Mouse (Mus musculus) left cerebral cortex, postnatal 4 days (tissue): ENCODE measurements around the gene Nf2. TPM values are rescaled to one million over a fixed set of nuclear protein-coding genes. Genes with fewer than 3 reads are reported as not detected.
A peak's percentile ranks its signal among the peaks of the same experiment; 100 is the strongest.

Experiments used
- DNase-seq: peaks from one replicate; pipeline ENCODE4 v3.0.0-alpha.2; 2022
- intact Hi-C: fragments of 180-260 bp; cut with DNase I; formaldehyde crosslinking; loops from one replicate; pipeline ENCODE4 v1.15.1; 2025
- total RNA-seq, 2 experiments: library from RNA; stranded (reverse); gene quantifications; 2 replicates each; pipeline ENCODE4 v1.2.3; 2021

Gene Nf2
- 100 to 1,000 TPM; 155 to 162 TPM for total RNA-seq

DNA sequence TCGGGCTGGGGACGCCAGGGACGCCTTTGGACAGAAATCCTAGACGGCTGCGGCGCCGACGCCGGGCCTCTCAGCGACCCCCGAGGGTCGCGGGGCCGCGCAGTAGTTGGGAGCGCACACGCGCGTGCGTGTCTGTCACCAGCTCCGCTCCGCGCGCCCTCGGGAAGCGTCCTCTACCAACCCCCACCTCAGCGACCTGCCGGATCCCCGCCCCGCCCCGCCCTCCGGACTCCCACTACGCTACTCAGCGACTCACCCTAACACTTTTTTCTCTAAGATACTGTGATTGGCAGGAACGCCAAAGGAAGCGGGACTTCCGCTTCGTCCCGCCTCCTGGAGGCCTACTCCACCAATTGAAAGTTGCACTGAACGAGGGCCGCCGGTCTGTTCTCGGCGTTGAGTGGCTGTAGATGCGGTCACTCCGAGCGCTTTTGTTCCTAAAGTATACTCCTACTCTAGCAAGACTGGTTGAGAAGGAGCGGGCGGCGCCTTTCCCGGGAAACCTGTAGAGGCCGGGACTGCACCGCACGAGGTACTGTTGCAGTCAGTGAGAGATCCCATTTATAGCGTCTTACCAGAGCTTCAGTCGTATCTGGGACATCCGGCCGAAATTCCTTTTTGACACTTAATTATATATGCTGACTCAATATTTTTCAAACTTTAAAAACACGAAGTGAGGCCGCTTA is at the start of gene Nf2:
TSS of gene Nf2 (minus strand) at position 279 of the 686 bp plus-strand sequence.
- intact Hi-C loops, result no loop called here
- DNase-seq, result peak; percentile 97

DNA sequence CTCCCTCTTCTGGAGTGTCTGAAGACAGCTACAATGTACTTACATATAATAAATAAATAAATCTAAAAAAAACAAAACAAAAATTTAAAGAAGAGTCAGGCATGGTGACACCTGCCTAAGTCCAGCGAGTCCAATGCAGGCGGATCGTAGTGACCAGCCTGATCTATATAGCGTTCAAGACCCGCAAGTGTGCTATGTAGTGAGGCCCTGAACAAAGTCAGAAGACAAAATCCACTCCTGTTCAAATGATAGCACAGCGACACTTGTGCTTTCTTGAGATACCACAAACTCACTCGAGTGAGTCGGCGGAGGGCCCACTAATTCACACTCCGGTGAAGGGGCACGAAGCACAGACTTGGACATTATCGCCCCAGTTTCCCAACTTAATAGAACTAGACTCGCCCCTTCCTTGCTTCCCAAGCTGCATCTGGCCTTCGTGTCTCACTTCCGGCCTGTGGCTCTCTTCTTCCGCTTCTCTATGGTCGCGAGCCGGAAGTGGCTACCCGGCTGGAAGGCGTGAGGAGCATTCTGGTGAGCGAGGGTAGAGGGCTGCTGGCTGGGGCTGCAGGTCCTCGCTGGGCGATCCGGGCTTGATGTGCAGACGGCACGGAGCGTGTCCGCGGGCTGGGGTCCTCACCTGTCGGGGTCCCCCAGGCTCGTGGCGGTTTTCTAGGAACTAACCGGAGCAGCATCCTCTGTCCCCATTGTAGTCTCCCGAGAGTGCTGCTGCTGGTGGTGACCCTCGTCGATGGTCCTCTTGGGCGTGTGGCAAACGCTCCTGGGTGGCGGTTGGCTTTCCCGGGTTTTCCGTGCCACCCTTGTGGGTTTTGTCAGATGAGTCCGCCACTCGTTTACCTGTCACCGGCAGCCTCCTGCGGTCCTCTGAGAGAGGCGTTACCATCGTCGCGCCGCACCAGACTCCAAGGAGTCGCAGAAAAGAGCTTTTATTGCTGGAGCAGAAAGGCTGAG is 45.8 kb upstream of the Nf2 start, which contains the start of gene Thoc5:
TSS of gene Thoc5 (plus strand) at position 473 of the 969 bp plus-strand sequence.
- intact Hi-C loops, result no loop called here
- peak; percentile 79 for DNase-seq

DNA sequence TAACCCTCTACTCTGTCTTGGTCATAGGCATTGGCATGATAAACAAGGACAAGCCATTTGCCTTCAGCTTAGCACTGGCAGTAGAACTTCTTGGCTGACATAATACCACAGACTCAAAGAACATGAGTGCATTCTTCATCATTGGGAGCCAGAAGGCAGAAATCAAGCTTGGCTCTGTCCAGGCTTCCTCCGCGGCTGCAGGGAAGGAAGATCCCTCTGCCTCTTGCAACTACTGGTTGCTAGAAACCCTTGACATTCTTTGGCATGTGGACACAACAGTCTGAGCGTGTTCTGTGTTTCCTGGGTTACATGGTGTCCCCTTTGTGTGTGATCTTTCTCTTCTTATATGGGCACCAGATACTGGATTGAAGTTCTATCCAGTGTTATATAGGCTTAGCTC is 37.7 kb upstream of the Nf2 start:
- intact Hi-C loops, result no loop called here
- DNase-seq, result no peak

DNA sequence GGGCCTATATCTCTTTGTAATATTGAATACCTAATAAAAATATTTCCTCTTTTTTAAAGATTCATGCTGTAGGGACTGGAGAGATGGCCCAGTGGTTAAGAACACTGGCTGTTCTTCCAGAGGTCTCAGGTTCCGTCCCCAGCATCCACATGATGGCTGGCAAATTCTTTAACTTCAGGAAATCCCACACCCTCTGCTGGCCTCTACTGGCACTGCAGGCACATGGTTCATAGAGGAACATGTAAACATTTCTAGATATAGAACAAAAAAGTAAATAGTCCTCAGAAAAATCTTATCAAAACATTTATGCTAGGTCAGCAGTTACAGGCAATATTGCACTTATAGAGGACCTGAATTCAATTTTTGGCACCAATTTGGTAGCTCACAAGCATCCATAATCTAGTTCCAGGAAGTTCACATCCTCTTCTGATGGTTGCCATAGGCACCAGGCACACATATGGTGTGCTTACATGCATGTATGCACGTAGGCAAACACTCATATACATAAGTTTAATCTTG is 36.1 kb upstream of the Nf2 start:
- intact Hi-C loops, result no loop called here
- peak; percentile 58 for DNase-seq

DNA sequence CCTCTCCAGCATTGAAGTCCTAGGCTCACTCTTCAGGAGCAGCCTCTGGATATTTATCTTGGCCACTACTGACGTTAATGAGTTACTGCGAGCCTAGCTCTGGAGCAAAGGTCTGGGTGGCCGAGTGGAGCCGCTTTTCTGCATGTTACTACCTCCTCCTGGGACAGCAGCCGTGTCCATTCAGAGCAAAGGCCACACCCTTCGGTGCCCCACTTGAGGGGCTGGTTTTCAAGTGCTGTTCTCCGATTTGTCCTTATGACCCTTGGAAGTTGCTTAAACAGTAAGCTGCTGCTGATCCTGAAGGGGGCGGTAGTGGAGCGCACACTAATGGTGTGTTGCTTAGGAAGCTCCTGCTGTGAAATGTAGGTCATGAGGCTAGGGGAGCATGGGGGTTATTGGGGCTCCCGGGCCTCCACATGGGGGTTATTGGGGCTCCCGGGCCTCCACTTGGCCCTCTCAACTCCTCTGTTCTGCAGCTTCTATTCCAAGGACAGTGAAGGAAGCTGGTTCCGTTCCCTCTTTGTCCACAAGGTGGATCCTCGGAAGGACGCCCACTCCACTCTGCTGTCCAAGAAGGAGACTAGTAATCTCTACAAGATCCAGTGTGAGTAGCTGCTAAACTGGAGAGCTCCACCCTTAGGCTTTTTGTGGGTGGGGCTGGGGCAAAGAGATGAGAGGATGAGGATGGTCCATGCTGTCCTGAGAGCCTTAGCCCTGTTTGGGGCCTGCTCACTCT is 33.7 kb upstream of the Nf2 start:
- no peak for DNase-seq
- intact Hi-C loops, result no loop called here

DNA sequence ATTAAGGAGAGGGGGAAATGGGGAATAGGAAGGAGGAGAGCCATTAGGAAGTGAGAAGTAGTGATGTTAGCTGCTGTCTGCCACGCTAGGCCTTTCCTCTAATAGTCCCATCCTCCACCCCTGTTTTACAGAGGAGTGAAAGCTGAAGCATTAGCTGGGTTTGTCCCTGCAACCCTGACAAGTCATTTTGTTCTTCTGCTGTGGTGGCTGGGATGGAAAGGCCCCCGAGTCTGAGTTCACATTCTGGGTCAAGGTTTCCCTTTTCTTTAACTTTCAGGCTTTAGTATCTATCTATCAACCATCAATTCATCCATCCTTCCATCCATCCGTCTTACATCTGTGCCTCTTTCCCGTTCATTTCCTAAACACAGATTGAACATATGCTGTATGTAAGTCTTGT is 31.8 kb upstream of the Nf2 start:
- DNase-seq, result no peak
- intact Hi-C loops, result no loop called here

DNA sequence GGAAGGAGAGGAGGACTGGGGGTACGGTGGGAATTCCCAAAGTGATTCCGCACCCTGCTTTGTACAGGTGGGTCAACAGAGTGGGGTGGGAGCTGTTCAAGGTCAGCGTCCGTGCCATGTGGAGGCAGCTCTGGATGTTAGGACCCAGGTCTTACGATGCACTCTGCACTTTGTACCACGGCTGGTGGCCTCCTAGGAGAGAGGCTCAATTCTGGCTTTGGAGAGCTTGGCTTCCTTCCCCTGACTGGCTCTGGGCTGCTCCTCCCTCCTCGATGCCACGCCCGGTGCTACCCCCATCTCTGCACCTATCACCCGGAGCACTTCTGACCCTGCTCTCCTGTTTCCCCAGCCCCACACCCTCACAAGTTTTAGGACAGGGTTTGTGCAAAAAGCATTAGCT is 25.2 kb upstream of the Nf2 start:
- intact Hi-C loops, result no loop called here
- no peak for DNase-seq

DNA sequence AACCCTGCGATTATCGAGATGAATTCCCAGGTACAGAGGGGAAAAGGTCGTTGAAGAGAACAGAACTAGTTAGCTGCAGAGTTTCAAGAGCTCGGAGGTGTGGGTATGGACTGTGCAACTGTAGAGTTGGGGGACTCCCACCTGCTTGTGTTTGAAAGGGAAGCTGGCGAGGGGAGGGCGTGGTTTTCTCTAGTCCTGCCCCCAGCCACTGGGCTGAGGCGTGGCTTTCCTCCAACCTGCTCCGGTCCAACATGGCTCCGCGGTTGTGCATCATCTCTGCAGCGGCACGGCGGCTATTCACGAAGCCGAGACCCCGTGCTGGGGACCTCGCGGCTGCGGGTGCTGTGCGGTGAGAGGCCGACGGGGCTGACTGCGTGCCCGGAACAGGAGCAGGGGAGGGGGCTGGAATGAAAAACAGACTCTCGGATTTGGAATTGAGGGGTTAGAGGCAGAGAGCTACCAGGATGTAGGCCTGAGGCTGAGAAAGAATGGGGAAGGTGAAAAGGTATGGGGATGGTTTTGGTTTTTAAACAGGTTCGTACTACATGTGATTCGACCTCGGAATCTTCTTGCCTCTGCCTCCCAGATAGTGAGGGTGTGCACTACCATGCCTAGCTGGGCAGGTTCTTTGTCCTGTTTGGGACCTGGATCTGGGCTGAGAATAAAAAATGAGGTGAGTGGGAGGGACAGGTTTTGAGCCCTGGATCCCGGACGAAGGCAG is 24.6 kb upstream of the Nf2 start, which contains the start of gene Nipsnap1:
TSS of gene Nipsnap1 (plus strand) at position 197 of the 721 bp plus-strand sequence.
- intact Hi-C loops, result no loop called here
- peak; percentile 83 for DNase-seq

DNA sequence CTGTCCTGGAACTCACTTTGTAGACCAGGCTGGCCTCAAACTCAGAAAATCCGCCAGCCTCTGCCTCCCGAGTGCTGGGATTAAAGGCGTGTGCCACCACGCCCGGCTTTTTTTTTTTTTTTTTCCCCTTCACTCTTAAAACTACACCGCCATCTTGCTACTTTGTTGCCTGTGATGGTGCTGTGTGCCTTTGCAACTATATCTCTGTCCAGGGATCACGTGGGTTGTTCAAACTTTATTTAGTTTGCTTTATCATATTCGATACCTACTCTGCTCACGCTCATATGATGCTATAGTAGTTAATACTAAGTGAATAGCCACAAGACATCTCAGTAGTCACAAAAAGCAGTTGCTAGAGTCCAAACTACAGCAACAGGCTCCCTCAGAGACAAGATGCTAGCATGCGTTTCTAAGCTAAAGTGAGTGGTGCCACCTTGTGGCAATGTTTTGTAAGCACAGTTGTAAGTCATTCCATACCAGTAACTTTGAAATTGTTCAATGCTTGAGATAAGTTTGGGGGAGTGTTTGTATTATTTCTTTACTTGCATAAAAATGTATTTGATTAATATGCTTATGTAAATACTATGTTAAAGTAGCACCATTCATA is 16.4 kb upstream of the Nf2 start:
- peak; percentile 61 for DNase-seq
- intact Hi-C loops, result loop anchor here (10.0 kb wide), 2 partner anchors 421 to 601 kb away; partner anchors contain the start of gene Hormad2

DNA sequence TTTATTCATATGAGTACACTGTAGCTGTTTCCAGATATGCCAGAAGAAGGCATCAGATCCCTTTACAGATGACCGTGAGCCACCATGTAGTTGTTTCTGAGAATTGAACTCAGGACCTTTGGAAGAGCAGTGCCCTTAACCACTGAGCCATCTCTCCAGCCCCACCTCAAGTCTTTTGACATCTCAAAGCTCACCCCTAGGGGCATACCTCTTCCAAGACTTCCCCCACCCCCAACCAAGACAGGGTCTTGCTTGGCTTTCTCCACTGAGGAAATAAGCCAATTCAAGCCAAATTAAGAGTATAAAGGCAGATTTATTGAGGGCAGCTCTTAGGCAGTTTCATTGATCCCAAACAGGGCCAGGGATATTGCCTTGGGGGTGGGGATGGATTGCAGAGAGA is 13.4 kb upstream of the Nf2 start:
- DNase-seq, result no peak
- intact Hi-C loops, result loop anchor here (10.0 kb wide), 2 partner anchors 418 to 598 kb away; partner anchors contain the start of gene Hormad2

DNA sequence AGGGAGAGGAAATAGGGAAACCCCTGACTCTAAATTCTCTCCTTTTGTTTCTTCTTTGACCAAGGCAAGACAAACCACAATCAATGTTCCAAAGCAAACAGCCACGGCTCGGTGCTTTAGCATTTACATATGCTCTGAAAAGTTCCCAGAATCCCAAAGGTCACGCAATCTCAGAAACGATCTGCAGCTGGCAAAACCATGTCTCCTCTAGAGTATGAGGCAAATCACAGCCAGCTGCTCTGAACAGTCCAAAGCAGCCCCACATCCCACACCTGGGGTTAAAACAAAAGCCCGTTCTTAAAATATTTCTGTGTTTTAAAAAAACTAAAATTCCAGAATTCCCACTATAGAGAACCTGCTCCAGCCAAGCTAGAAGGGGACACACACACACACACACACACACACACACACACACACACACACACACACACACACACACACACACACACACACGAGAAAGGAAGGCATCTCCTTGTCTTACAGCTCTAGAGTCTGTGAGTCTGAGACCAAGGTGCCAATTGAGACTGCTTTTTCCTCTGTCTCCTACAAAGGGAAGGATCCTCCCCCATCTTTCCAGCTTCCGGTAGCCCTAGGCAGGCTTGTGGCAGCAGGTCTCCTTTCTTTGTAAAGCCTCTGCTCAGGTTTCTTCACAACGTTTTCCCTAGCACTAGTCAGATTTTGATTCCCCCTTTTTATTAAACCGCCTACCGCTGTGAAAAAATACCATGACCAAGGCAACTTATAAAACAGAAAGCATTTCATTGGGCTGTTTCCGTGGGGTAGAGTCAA is 12.7 kb upstream of the Nf2 start:
- DNase-seq, result no peak
- intact Hi-C loops, result loop anchor here (10.0 kb wide), 2 partner anchors 417 to 597 kb away; partner anchors contain the start of gene Hormad2

DNA sequence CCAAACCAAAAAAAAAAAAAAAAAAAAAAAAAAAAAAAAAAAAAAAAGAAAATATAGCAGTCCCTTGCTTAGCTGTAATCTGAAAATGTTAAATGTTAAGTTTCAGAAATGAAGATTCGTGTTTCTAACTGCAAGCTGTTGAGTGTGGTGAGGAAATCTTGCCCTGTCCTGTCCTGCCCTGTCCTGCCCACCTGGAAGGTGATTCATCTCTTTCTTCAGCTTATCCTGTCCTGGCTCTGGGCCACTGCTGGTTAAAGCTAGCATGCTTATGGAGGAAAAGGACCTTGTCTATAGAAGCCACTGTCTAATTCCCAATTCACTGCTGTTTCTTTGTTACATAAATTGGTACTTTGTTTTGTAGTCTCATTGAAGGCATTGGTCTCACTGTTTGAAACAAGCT is 11.7 kb upstream of the Nf2 start:
- intact Hi-C loops, result loop anchor here (10.0 kb wide), 2 partner anchors 416 to 596 kb away; partner anchors contain the start of gene Hormad2
- DNase-seq, result no peak

DNA sequence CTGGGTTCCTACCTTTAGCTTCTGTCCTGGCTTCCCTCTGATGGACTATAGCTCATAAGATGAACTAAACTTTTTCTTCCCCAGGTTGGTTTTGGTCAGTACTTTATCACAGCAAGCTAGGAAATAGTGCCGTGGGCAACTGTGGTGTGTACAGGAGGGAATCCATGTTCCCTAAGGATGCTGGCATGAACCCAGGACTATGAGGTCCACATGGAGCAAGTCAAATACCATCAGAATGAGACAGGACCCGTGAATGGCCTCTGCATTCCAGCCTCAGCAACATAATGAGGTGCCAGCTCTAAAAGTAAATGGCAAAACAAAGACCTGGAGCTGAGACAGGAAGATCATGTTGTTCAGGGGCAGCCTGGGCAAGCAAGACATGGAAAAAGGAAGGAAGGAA is 9.1 kb upstream of the Nf2 start:
- DNase-seq, result no peak
- intact Hi-C loops, result no loop called here

DNA sequence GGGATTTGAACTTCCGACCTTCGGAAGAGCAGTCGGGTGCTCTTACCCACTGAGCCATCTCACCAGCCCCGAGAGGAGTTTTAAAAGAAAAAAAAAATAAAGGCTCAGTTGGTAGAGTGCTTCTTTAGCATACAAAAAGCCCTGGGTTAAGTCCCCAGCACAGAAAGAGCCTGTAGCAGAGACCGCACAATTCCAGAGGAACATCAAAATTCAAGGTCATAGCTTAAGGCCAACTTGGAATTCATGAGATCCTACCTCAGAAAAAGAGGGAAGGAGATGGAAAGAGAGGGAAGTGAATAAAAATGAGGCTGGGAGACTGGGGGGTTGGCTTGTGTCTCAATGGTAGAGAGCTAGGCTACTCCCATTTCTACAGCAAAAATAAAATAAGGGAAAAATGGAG is 4.8 kb upstream of the Nf2 start:
- intact Hi-C loops, result no loop called here
- no peak for DNase-seq

DNA sequence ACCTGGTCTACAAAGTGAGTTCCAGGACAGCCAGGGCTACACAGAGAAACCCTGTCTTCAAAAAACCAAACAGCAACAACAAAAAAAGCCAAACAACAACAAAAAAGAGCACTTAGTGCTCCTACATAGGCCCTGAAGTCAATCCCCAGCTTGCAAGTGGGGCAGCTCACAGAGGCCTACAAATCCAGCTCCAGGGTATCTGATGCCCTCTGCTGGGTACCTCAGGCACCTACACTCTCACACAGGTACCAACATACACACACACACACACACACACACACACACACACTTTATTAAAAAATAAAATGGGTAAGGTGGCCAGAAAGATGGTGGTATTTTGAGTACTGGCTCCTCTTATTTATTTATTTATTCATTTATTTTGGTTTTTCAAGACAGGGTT is 3.7 kb upstream of the Nf2 start:
- intact Hi-C loops, result no loop called here
- no peak for DNase-seq

DNA sequence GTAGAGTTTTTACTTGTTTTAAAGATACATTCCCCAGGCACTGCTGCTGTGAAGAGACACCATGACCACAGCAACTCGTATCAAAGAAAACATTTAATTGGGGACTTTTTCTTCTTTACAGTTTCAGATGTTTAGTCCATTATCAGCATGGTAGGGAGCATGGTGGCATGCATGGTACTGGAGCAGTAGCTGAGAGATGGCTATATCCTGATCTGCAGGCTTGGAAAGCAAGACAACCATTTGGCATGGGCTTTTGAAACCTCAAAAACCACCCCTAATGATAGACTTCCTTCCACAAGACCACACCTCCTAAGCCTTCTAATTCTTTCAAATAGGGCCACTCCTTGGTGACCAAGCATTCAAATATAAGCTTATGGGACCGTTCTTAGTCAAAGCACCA is 1.1 kb upstream of the Nf2 start:
- intact Hi-C loops, result no loop called here
- DNase-seq, result no peak

DNA sequence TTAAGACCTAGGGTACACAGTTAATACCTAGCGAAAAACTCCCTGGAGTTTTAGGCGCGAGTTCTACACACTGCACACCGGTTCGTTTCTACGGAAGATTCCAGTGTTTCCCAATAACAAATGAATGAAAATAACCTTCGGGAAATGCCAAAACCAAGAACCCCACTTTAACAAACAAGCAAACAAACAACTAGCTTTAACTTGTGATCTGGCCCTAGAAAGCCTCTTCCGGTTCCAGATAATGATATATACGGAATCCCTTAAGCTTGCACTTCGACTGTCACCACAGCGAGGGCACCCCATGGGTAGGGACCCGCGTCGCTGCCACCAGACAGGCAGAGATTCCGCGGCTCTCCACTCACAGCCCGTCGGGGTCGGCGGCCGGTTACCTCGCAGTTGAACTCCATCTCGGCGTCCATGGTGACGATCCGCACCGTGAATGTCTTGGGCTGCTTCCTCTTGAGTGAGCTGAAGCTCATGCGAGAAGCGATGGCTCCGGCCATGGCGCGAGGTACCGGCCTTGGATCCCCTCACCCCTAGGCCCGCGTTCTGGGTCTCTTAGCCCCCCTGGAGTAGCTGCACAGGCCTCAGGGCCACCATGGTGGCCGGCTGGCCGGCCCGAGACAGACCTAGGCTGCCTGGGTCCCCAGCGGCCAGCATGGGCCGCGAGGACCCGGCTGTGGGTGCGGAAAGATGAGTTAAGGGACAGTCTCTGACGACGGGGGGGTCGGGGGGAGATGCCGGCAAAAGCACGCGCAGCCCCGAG is 670 bp downstream of the Nf2 start:
- peak; percentile 39 for DNase-seq
- intact Hi-C loops, result no loop called here

DNA sequence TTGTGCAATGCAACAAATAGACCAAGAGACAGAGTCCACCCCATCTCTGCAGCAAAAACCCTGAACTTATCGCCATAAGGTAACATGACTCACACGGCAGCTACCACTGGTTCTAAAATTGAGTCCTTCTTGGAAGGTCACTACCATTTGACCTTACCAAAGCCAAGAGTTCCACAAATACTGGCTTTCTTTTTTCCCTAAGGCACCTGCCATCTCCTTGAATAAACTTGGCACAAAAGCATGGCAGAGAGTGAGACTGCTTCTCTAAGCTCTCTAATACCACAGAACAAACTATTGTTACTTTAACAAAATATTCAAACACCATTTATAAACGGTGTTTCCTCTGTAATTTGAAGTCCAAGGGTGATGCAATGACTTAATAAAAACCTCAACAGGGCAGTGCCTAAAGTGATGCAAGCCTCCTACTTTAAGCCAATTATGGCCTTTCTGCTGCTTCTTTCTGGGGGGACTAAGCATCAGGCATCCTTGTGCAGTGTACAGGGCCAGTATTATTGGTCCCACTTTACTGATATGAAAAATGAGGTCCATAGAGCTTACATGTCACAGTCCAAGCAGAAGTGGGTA is 8.3 kb downstream of the Nf2 start:
- intact Hi-C loops, result no loop called here
- DNase-seq, result no peak
